Mouse (Mus musculus) olfactory bulb, adult 2 months (tissue): ENCODE measurements around the gene Zscan5b.
"Not testable (repeated sequence)": the region's sequence is repeated elsewhere in the genome, so short reads cannot be mapped to it uniquely, and the experiment has no call there.

Experiments
- CTCF ChIP-seq: fragments of 200-500 bp; IDR thresholded peaks from 2 replicates; pipeline ENCODE4 v1.5.1; 2012; ENCODE audit warnings: low read depth, mild to moderate bottlenecking, low read length, moderate library complexity; ENCODE audit not compliant: insufficient read depth
- POLR2A ChIP-seq: fragments of 200-500 bp; IDR thresholded peaks from 2 replicates; pipeline ENCODE4 v1.6.1; 2012; ENCODE audit warnings: mild to moderate bottlenecking, low read depth, low read length, moderate library complexity; ENCODE audit not compliant: insufficient read depth

GRCm38 (mm10) chr7:6214691-6215090, 7.4 kb upstream of the Zscan5b start:
- not testable (repeated sequence) for TF ChIP-seq POLR2A, CTCF
